Mouse (Mus musculus) MEL (cell line): ENCODE results near the gene Cdyl. TPM values are rescaled to one million over a fixed set of nuclear protein-coding genes. Genes with fewer than 3 reads are reported as not detected.

Experiments
- DNase-seq: peaks from one replicate; pipeline ENCODE4 v3.0.0; 2011; ENCODE audit warnings: low read depth, low spot score
- H3K27ac ChIP-seq: 2 replicates; pipeline ENCODE4 v1.5.1; 2012; ENCODE audit warnings: low read depth, mild to moderate bottlenecking, control low read depth, low read length, moderate library complexity; ENCODE audit not compliant: control insufficient read depth
- H3K27me3 ChIP-seq, 2 experiments: fragments of 150-350 bp in 1 of 2; sonication (generic) in 1 of 2; 2 replicates each; pipeline ENCODE4 v1.6.1; 2012; ENCODE audit warnings: low read length in 2 of 2, mild to moderate bottlenecking in 2 of 2, improper control_type of control experiment in 1 of 2, moderate library complexity in 1 of 2; ENCODE audit not compliant: insufficient read depth in 2 of 2, control insufficient read depth in 1 of 2
- H3K36me3 ChIP-seq, 2 experiments: 2 replicates each; pipeline ENCODE4 v1.6.1; 2012 to 2014; ENCODE audit warnings: low read length in 2 of 2, improper control_type of control experiment in 1 of 2, inconsistent platforms in 1 of 2, mild to moderate bottlenecking in 1 of 2; ENCODE audit not compliant: insufficient read depth in 2 of 2, control insufficient read depth in 1 of 2
- H3K4me1 ChIP-seq, 2 experiments: fragments of 150-350 bp in 1 of 2; sonication (generic) in 1 of 2; 2 replicates each; pipeline ENCODE4 v1.6.1; 2012; ENCODE audit warnings: low read length in 2 of 2, improper control_type of control experiment in 1 of 2, mild to moderate bottlenecking in 1 of 2; ENCODE audit not compliant: insufficient read depth in 2 of 2, control insufficient read depth in 1 of 2
- H3K4me3 ChIP-seq, 2 experiments: fragments of 150-350 bp in 1 of 2; sonication (generic) in 1 of 2; 2 replicates each; pipeline ENCODE4 v1.5.1; 2012; ENCODE audit warnings: low read depth in 2 of 2, low read length in 2 of 2, mild to moderate bottlenecking in 2 of 2, moderate library complexity in 2 of 2, control low read depth in 1 of 2, improper control_type of control experiment in 1 of 2; ENCODE audit not compliant: control insufficient read depth in 1 of 2, insufficient read depth in 1 of 2
- H3K79me2 ChIP-seq: 2 replicates; pipeline ENCODE4 v1.6.1; 2012; ENCODE audit warnings: mild to moderate bottlenecking, low read length, moderate library complexity; ENCODE audit not compliant: control insufficient read depth, poor library complexity, insufficient read depth
- H3K9ac ChIP-seq: 2 replicates; pipeline ENCODE4 v1.6.1; 2012; ENCODE audit warnings: low read depth, mild to moderate bottlenecking, control low read depth, low read length, moderate library complexity; ENCODE audit not compliant: control insufficient read depth, poor library complexity, severe bottlenecking
- H3K9me3 ChIP-seq: fragments of 150-350 bp; sonication (generic); replicated peaks from 2 replicates; pipeline ENCODE4 v1.6.1; 2012; ENCODE audit warnings: mild to moderate bottlenecking, low read length, improper control_type of control experiment, moderate library complexity; ENCODE audit not compliant: insufficient read depth
- CHD1 ChIP-seq: IDR thresholded peaks from 2 replicates; pipeline ENCODE4 v1.6.1; 2012; ENCODE audit warnings: low read depth, mild to moderate bottlenecking, inconsistent platforms, low read length, improper control_type of control experiment
- E2F4 ChIP-seq: IDR thresholded peaks from 2 replicates; pipeline ENCODE4 v1.6.1; 2011; ENCODE audit warnings: low read depth, low read length, improper control_type of control experiment, borderline replicate concordance
- ELF1 ChIP-seq: IDR thresholded peaks from 2 replicates; pipeline ENCODE4 v1.6.1; 2014; ENCODE audit warnings: low read depth, mild to moderate bottlenecking, inconsistent platforms, low read length, improper control_type of control experiment, moderate library complexity
- EP300 ChIP-seq, 2 experiments: IDR thresholded peaks; 2 replicates each; pipeline ENCODE4 v1.6.1; 2011; ENCODE audit warnings: improper control_type of control experiment in 2 of 2, low read length in 2 of 2, low read depth in 1 of 2, mild to moderate bottlenecking in 1 of 2
- ETS1 ChIP-seq: IDR thresholded peaks from 2 replicates; pipeline ENCODE4 v1.6.1; 2012; ENCODE audit warnings: low read depth, mild to moderate bottlenecking, inconsistent platforms, low read length, improper control_type of control experiment, moderate library complexity
- GABPA ChIP-seq: IDR thresholded peaks from 2 replicates; pipeline ENCODE4 v1.6.1; 2012; ENCODE audit warnings: low read depth, mild to moderate bottlenecking, inconsistent platforms, low read length, improper control_type of control experiment, moderate library complexity
- GATA1 ChIP-seq: IDR thresholded peaks from 2 replicates; pipeline ENCODE4 v1.6.1; 2011; ENCODE audit warnings: low read depth, low read length, improper control_type of control experiment
- MAZ ChIP-seq: IDR thresholded peaks from 2 replicates; pipeline ENCODE4 v1.6.1; 2012; ENCODE audit warnings: low read depth, mild to moderate bottlenecking, inconsistent platforms, low read length, improper control_type of control experiment
- MEF2A ChIP-seq: IDR thresholded peaks from 2 replicates; pipeline ENCODE4 v1.6.1; 2014; ENCODE audit warnings: low read depth, mild to moderate bottlenecking, inconsistent platforms, low read length, improper control_type of control experiment; ENCODE audit not compliant: poor library complexity, insufficient replicate concordance, severe bottlenecking; ENCODE audit errors: extremely low read depth
- MXI1 ChIP-seq: IDR thresholded peaks from 2 replicates; pipeline ENCODE4 v1.6.1; 2011; ENCODE audit warnings: mild to moderate bottlenecking, low read depth, low read length, improper control_type of control experiment
- MYC ChIP-seq: IDR thresholded peaks from 2 replicates; pipeline ENCODE4 v1.6.1; 2011; ENCODE audit warnings: low read depth, mild to moderate bottlenecking, low read length, improper control_type of control experiment, moderate library complexity
- NELFE ChIP-seq: IDR thresholded peaks from 2 replicates; pipeline ENCODE4 v1.6.1; 2011; ENCODE audit warnings: low read depth, low read length, improper control_type of control experiment
- POLR2A ChIP-seq, 2 experiments: IDR thresholded peaks; 2 replicates each; pipeline ENCODE4 v1.6.1; 2011 to 2012; ENCODE audit warnings: low read length in 2 of 2, mild to moderate bottlenecking in 2 of 2, control low read depth in 1 of 2, improper control_type of control experiment in 1 of 2, low read depth in 1 of 2, moderate library complexity in 1 of 2; ENCODE audit not compliant: control insufficient read depth in 1 of 2, insufficient read depth in 1 of 2, poor library complexity in 1 of 2
- POLR2AphosphoS2 ChIP-seq: IDR thresholded peaks from 2 replicates; pipeline ENCODE4 v1.6.1; 2011; ENCODE audit warnings: low read length, improper control_type of control experiment
- RAD21 ChIP-seq: IDR thresholded peaks from 2 replicates; pipeline ENCODE4 v1.6.1; 2011; ENCODE audit warnings: mild to moderate bottlenecking, low read depth, low read length, improper control_type of control experiment
- RCOR1 ChIP-seq: IDR thresholded peaks from 2 replicates; pipeline ENCODE4 v1.6.1; 2012; ENCODE audit warnings: low read depth, mild to moderate bottlenecking, inconsistent platforms, low read length, improper control_type of control experiment
- TAL1 ChIP-seq: IDR thresholded peaks from 2 replicates; pipeline ENCODE4 v1.6.1; 2012; ENCODE audit warnings: mild to moderate bottlenecking, inconsistent platforms, low read length, moderate library complexity, mixed read lengths
- TCF12 ChIP-seq: IDR thresholded peaks from 2 replicates; pipeline ENCODE4 v1.6.1; 2014; ENCODE audit warnings: low read depth, mild to moderate bottlenecking, inconsistent platforms, low read length, improper control_type of control experiment, moderate library complexity
- USF1 ChIP-seq: IDR thresholded peaks from 2 replicates; pipeline ENCODE4 v1.6.1; 2014; ENCODE audit warnings: low read depth, mild to moderate bottlenecking, inconsistent platforms, low read length, improper control_type of control experiment, moderate library complexity
- ZC3H11A ChIP-seq: IDR thresholded peaks from 2 replicates; pipeline ENCODE4 v1.6.1; 2012; ENCODE audit warnings: low read depth, mild to moderate bottlenecking, inconsistent platforms, low read length, improper control_type of control experiment
- ZMIZ1 ChIP-seq: IDR thresholded peaks from 2 replicates; pipeline ENCODE4 v1.6.1; 2012; ENCODE audit warnings: low read depth, mild to moderate bottlenecking, inconsistent platforms, low read length, improper control_type of control experiment, moderate library complexity
- polyA plus RNA-seq, 2 experiments: library from polyadenylated mRNA; stranded (reverse) in 1 of 2; unstranded in 1 of 2; fragments of >175 nt in 1 of 2; fragments of >200 nt in 1 of 2; gene quantifications; 2 replicates each; pipeline versions ENCODE4 v1.2.1 to v1.2.4; 2012; ENCODE audit warnings: low replicate concordance in 2 of 2, low read depth in 1 of 2; ENCODE audit not compliant: insufficient read length in 2 of 2, insufficient read depth in 1 of 2, missing spikeins in 1 of 2
- total RNA-seq: library from RNA; depleted of rRNA; stranded (reverse); fragments of 300-350 nt; gene quantifications from 2 replicates; pipeline ENCODE4 v1.2.3, GENCODE M21; 2012

Gene Cdyl
- total and polyA plus RNA-seq, 3 experiments = 8.9 to 32.2 TPM; not detected in 1

DNA sequence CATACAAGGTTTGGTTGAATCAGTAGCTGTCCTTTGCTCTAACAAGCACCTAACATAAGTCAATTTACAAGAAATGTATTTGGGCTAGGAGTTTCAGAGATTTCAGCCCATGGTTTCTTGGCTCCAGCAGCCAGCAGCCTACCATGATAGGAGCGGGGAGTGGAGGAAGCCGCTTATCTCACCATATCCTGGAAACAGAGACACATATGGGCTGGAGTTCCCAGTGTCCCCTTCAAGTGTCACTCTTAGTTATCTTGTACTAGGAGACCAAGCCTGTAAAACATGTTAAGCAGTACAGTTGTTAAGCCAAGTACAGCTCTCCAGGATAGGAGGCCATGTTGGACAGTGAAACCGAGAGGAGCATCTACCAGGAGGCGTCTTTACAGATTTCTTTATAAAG, 147.9 kb downstream of the Cdyl start (continued):
- no peak for TF ChIP-seq ZMIZ1
- peak; percentile 24; the same call in 1 of the 2 replicates for TF ChIP-seq TCF12
- no peak for TF ChIP-seq NELFE
- TF ChIP-seq E2F4 = no peak
- no peak for TF ChIP-seq ZC3H11A
- TF ChIP-seq POLR2AphosphoS2 = no peak
- TF ChIP-seq ELF1 = no peak
- peak; percentile 26 to 48; a peak in 1 of 4 replicates for TF ChIP-seq EP300 (IDR thresholded peaks at IDR 0.05; ENCODE audit: low read depth in 1 of 2, low read length in 2 of 2)
- no peak for TF ChIP-seq MYC
- no peak for TF ChIP-seq USF1

DNA sequence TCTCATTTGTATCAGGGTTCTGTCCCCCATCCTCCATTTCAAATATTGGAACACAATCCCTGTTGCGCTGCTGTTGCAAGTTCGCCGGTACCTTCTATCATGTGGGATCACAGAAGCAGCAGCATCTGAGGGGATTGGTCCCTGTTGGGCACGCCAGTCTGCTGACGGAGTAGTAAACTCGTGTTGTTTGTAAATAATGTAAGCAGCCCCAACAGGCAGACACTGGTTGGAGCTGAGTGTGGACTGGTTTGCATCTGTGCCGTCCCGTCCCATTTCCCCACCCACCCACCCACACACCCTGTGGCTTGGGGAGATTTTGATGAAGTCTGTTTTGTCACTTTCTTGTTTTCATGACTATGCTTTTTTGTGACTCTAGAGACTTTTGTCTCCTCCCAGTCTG, 148.3 kb downstream of the Cdyl start:
- H3K27ac ChIP-seq = 0 out of 2 replicates have a peak overlapping the region, but pooled peaks have one; percentile 1
- DNase-seq = no peak
- no peaks in the 10 kb centered on the region for H3K9me3 ChIP-seq
- no peaks in the 10 kb centered on the region for H3K27me3 ChIP-seq
- H3K4me3 ChIP-seq = no peak overlapping the region
- peaks cover 0 to 41% of the 10 kb centered on the region in 2 experiments; a peak in 2 of 4 replicates for H3K36me3 ChIP-seq
- peaks cover 22 to 37% of the 10 kb centered on the region in 2 experiments for H3K4me1 ChIP-seq
- peaks cover 47% of the 10 kb centered on the region for H3K79me2 ChIP-seq
- TF ChIP-seq ZMIZ1 (no peak), MAZ (no peak), MEF2A (no peak), GABPA (no peak), RAD21 (no peak), ZC3H11A (no peak), TAL1 (no peak), POLR2A (IDR thresholded peaks at IDR 0.05; ENCODE audit: control insufficient read depth in 1 of 2, insufficient read depth in 1 of 2, low read depth in 1 of 2, low read length in 2 of 2, poor library complexity in 1 of 2) (no peak)
- no peak overlapping the region for H3K9ac ChIP-seq

DNA sequence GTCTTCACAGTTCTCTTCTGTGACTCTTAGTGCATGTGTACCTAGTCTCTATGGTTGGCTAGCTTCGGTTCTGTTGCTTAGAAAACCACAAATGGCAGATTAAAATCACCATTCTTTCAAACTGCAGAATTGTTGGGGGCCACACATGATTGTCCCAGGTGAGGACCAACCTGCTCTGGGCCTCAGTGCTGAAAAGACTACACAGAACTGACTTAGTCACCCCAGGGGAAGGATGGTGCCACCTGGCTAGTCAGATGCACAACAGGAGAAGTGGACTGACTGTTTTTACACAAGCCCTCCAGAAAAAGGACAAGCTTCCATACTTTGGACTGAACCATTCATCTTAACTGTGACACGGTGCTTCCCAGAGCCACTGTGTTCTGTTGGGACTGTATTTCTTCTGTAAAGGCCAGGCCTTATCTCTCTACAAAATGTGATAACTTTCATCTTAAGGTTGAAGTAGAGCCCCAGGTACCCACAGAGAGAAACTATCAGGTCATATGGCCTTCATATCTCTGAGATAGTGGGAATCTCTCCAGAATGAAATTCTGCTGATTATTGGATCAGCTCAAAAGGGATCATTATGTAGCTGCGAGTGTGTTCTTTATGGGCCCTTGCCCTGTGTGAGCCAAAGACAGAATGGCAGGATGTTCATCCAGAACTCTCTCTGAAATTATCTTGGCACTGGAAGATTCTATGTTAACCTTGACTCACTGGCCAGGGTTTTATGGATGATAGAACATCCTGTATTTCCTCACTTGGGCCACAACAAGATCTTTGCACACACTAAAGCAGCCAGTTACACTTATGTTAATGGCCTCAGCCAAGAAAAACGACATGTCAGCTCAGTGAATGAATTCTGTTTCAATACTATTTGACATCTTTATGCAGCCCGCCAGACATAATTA, 149.9 kb downstream of the Cdyl start:
- TF ChIP-seq RCOR1 (peak; percentile 21), EP300 (IDR thresholded peaks at IDR 0.05; ENCODE audit: low read depth in 1 of 2, low read length in 2 of 2) (peak in 1 of 2 experiments; percentile 53; a peak in 2 of 4 replicates), ETS1 (peak; percentile 36; the same call in 1 of the 2 replicates), MXI1 (peak; percentile 19; the same call in 1 of the 2 replicates), TAL1 (no peak), USF1 (peak; percentile 54), TCF12 (0 out of 2 replicates have a peak, but pooled peaks have one; percentile 30), GATA1 (peak; percentile 61), CHD1 (no peak)
- TF ChIP-seq, all 39 proteins: peak for 7
- Histone ChIP-seq H3K79me2 (peaks cover 57% of the 10 kb centered on the region), H3K27me3 (no peaks in the 10 kb centered on the region), H3K4me3 (no peak overlapping the region), H3K4me1 (peaks cover 22 to 41% of the 10 kb centered on the region in 2 experiments), H3K9ac (no peak overlapping the region), H3K27ac (peak overlapping the region; percentile 61), H3K9me3 (no peaks in the 10 kb centered on the region), H3K36me3 (peaks cover 0 to 45% of the 10 kb centered on the region in 2 experiments; a peak in 2 of 4 replicates)
- peak; percentile 19 for DNase-seq
